ENCODE assay signal across 19 mouse cellular contexts in the genomic region with DNA sequence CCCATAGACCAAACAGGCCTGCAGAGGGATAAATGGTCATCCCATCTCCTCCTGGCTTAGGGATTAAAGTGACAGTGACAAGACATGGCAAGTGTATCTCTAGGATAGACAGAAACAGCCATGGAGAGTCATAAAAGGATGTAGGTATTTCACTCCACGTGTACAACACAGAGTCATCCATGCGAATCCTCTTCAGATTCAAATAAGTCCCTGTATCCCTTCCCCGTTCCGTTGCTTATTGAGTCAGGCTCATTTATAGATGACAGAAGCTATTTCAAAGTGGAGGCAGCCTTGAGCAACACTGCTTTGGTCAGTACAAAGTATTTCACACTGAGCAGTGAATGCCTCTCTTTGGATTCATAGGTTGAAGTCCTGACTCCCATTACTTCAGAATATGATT.
DNase-seq lines count a peak whose midpoint lies in the region; ATAC-seq and TF ChIP-seq lines count a peak whose summit lies in the region.
"Had no signal": no experiment of that assay in that cellular context is flagged by ENCODE, and none has a peak within 500 bp of the region (broad histone marks: within the 10 kb centered on the region; RNA-seq: fewer than 3 reads in every experiment).

No protein-coding gene starts in this region.

- no peak for ATAC-seq in midbrain, embryonic 13.5 days
- no peak for ATAC-seq in midbrain, postnatal 0 days (ENCODE audit: low FRiP score)
- ATAC-seq: forebrain, embryonic 13.5 days; forebrain, embryonic 15.5 days had no signal

- intact Hi-C loops in left cerebral cortex, adult 2 months (cut with DNase I), result no loop called here

- TF ChIP-seq CTCF in left cerebral cortex, adult 2 months (IDR thresholded peaks at IDR 0.05), result no peak
- no peak for TF ChIP-seq CTCF in midbrain, postnatal 0 days (IDR thresholded peaks at IDR 0.05)

- H3K27me3 ChIP-seq in midbrain, embryonic 13.5 days, result no peaks in the 10 kb centered on the region
- H3K27me3 ChIP-seq in midbrain, postnatal 0 days (ENCODE audit: insufficient read depth, low read length), result no peaks in the 10 kb centered on the region
- H3K27me3 ChIP-seq: embryonic facial prominence, embryonic 12.5 days; forebrain, embryonic 13.5 days; forebrain, embryonic 15.5 days had no signal

- no peak overlapping the region for H3K9ac ChIP-seq in midbrain, embryonic 13.5 days (replicated peaks)
- no peak overlapping the region for H3K9ac ChIP-seq in midbrain, postnatal 0 days (replicated peaks; ENCODE audit: low read length, poor library complexity, severe bottlenecking)
- H3K9ac ChIP-seq: embryonic facial prominence, embryonic 12.5 days; forebrain, embryonic 13.5 days; forebrain, embryonic 15.5 days; forebrain, postnatal 0 days had no signal

- no peak overlapping the region for H3K4me2 ChIP-seq in midbrain, embryonic 13.5 days (replicated peaks)
- H3K4me2 ChIP-seq in midbrain, postnatal 0 days (ENCODE audit: low read depth, low read length, poor library complexity, severe bottlenecking), result no peak overlapping the region
- H3K4me2 ChIP-seq: forebrain, embryonic 13.5 days; forebrain, embryonic 15.5 days had no signal

- peaks cover 17% of the 10 kb centered on the region for H3K4me1 ChIP-seq in midbrain, embryonic 13.5 days (replicated peaks)
- 0 out of 2 replicates have a peak, but pooled peaks cover 2% of the 10 kb centered on the region for H3K4me1 ChIP-seq in midbrain, postnatal 0 days (ENCODE audit: insufficient read depth, low read length)
- H3K4me1 ChIP-seq: embryonic facial prominence, embryonic 12.5 days; forebrain, embryonic 13.5 days; forebrain, embryonic 15.5 days had no signal

- 67% methylated on average over 4 of the region's 4 CpGs for WGBS in midbrain, embryonic 13.5 days
- WGBS in midbrain, postnatal 0 days, result 53% methylated on average over 4 of the region's 4 CpGs

- H3K4me3 ChIP-seq in left cerebral cortex, adult 2 months, result no peak overlapping the region
- no peak overlapping the region for H3K4me3 ChIP-seq in midbrain, embryonic 13.5 days (replicated peaks)
- no peak overlapping the region for H3K4me3 ChIP-seq in midbrain, postnatal 0 days (ENCODE audit: low read depth, low read length)
- H3K4me3 ChIP-seq: embryonic facial prominence, embryonic 10.5 days; embryonic facial prominence, embryonic 12.5 days; forebrain, embryonic 13.5 days; forebrain, embryonic 15.5 days had no signal

- no peak for DNase-seq in left cerebral cortex, adult 2 months (ENCODE audit: extremely low spot score in 1 of 2, low spot score in 2 of 2)
- no peak for DNase-seq in left cerebral cortex, adult 9 months (ENCODE audit: low spot score in 2 of 2)
- no peak for DNase-seq in midbrain, postnatal 0 days (ENCODE audit: low spot score)
- no peak for DNase-seq in lung, postnatal 4 days
- DNase-seq: adrenal gland, adult 2 months; adrenal gland, postnatal 10 days; adrenal gland, postnatal 25 days; cerebellum, adult 11 months; cerebellum, adult 18-20 months; cerebellum, adult 8-10 months; cerebellum, adult 9-11 months; cerebellum, postnatal 14 days; cerebellum, postnatal 36 days; forebrain, postnatal 0 days had no signal

- no peaks in the 10 kb centered on the region for H3K36me3 ChIP-seq in midbrain, embryonic 13.5 days
- no peaks in the 10 kb centered on the region for H3K36me3 ChIP-seq in midbrain, postnatal 0 days (ENCODE audit: insufficient read depth, low read length)
- H3K36me3 ChIP-seq: embryonic facial prominence, embryonic 10.5 days; embryonic facial prominence, embryonic 12.5 days; forebrain, embryonic 15.5 days had no signal

- H3K27ac ChIP-seq in left cerebral cortex, adult 2 months, result peak overlapping the region; percentile 79
- H3K27ac ChIP-seq in midbrain, embryonic 13.5 days, result peak overlapping the region; percentile 25; the same call in 1 of the 2 replicates
- H3K27ac ChIP-seq in midbrain, postnatal 0 days (ENCODE audit: low read depth, low read length), result no peak overlapping the region
- H3K27ac ChIP-seq: embryonic facial prominence, embryonic 10.5 days; embryonic facial prominence, embryonic 12.5 days; forebrain, embryonic 13.5 days; forebrain, embryonic 15.5 days had no signal

- no peaks in the 10 kb centered on the region for H3K9me3 ChIP-seq in midbrain, embryonic 13.5 days
- H3K9me3 ChIP-seq in midbrain, postnatal 0 days (ENCODE audit: low read length), result no peaks in the 10 kb centered on the region
- H3K9me3 ChIP-seq: embryonic facial prominence, embryonic 10.5 days; embryonic facial prominence, embryonic 12.5 days; forebrain, embryonic 13.5 days; forebrain, embryonic 15.5 days had no signal
